Mouse (Mus musculus): ENCODE measurements around the gene Rbfox3. TPM values are rescaled to one million over a fixed set of nuclear protein-coding genes. Genes with fewer than 3 reads are reported as not detected.

The Rbfox3 gene
- total and polyA plus RNA-seq, 3 experiments: not detected

GRCm38 (mm10) chr11:118554542-118554941 is 356.9 kb downstream of the Rbfox3 start:
- in situ Hi-C loops (cut with MboI; ENCODE audit: low pct_ligation_motif_present, low pct_unique_long_range_greater_than_20kb, low sequenced_read_pairs) (no loop called here), dilution Hi-C loops (cut with MboI; ENCODE audit: extremely low pct_ligation_motif_present, extremely low pct_unique_long_range_greater_than_20kb, low sequenced_read_pairs) (no loop called here)
- Histone ChIP-seq H3K27ac (ENCODE audit: insufficient read depth, low read depth) (no peak overlapping the region), H3K27me3 (replicated peaks) (peaks cover 94% of the 10 kb centered on the region), H3K4me1 (ENCODE audit: control insufficient read depth in 1 of 2, insufficient read depth in 2 of 2) (peaks cover 5 to 10% of the 10 kb centered on the region in 2 experiments; a peak in 3 of 4 replicates), H3K9ac (ENCODE audit: insufficient read depth, low read depth) (no peak overlapping the region), H3K79me2 (replicated peaks; ENCODE audit: control insufficient read depth, extremely low read depth, insufficient read depth, poor library complexity, severe bottlenecking) (no peaks in the 10 kb centered on the region), H3K36me3 (replicated peaks in 1 of 2; ENCODE audit: control insufficient read depth in 1 of 2, insufficient read depth in 1 of 2, low read length in 1 of 2) (no peaks in the 10 kb centered on the region), H3K4me3 (replicated peaks in 1 of 3; ENCODE audit: low read depth in 2 of 3, low read length in 2 of 3, poor library complexity in 1 of 3) (no peak overlapping the region), H3K9me3 (replicated peaks; ENCODE audit: low read length) (no peaks in the 10 kb centered on the region), H3K4me2 (ENCODE audit: insufficient read depth, low read depth, poor library complexity, severe bottlenecking) (no peak overlapping the region)
- no peak for DNase-seq (ENCODE audit: extremely low read depth)
- no peak for TF ChIP-seq RCOR1 (conservative IDR thresholded peaks at IDR 0.05; ENCODE audit: low read depth, low read length)
- no peak for TF ChIP-seq CHD1 (IDR thresholded peaks at IDR 0.05; ENCODE audit: low read depth, low read length)
- no peak for TF ChIP-seq BHLHE40 (IDR thresholded peaks at IDR 0.05; ENCODE audit: low read depth, low read length)

- Histone ChIP-seq H3K4me2 (ENCODE audit: insufficient read depth, low read depth, poor library complexity, severe bottlenecking) (no peak overlapping the region), H3K4me3 (replicated peaks in 1 of 3; ENCODE audit: low read depth in 2 of 3, low read length in 2 of 3, poor library complexity in 1 of 3) (no peak overlapping the region), H3K9ac (ENCODE audit: insufficient read depth, low read depth) (no peak overlapping the region), H3K79me2 (replicated peaks; ENCODE audit: control insufficient read depth, extremely low read depth, insufficient read depth, poor library complexity, severe bottlenecking) (no peaks in the 10 kb centered on the region), H3K36me3 (replicated peaks in 1 of 2; ENCODE audit: control insufficient read depth in 1 of 2, insufficient read depth in 1 of 2, low read length in 1 of 2) (no peaks in the 10 kb centered on the region), H3K27ac (ENCODE audit: insufficient read depth, low read depth) (no peak overlapping the region), H3K9me3 (replicated peaks; ENCODE audit: low read length) (no peaks in the 10 kb centered on the region), H3K4me1 (ENCODE audit: control insufficient read depth in 1 of 2, insufficient read depth in 2 of 2) (peaks cover 5 to 10% of the 10 kb centered on the region in 2 experiments; a peak in 3 of 4 replicates), H3K27me3 (replicated peaks) (peaks cover 94% of the 10 kb centered on the region)
- TF ChIP-seq ETS1 (conservative IDR thresholded peaks at IDR 0.05; ENCODE audit: low read depth, low read length) (no peak), GABPA (IDR thresholded peaks at IDR 0.05; ENCODE audit: insufficient replicate concordance, low read depth, low read length) (no peak), IRF4 (IDR thresholded peaks at IDR 0.05; ENCODE audit: low read depth, low read length) (no peak), RCOR1 (conservative IDR thresholded peaks at IDR 0.05; ENCODE audit: low read depth, low read length) (no peak), NELFE (IDR thresholded peaks at IDR 0.05; ENCODE audit: low read depth, low read length) (no peak), MEF2A (IDR thresholded peaks at IDR 0.05; ENCODE audit: borderline replicate concordance, low read depth, low read length) (no peak), USF2 (conservative IDR thresholded peaks at IDR 0.05; ENCODE audit: low read depth, low read length) (no peak), SIN3A (IDR thresholded peaks at IDR 0.05; ENCODE audit: low read length) (no peak), USF1 (IDR thresholded peaks at IDR 0.05; ENCODE audit: low read depth, low read length) (no peak), POLR2AphosphoS2 (IDR thresholded peaks at IDR 0.05; ENCODE audit: low read depth, low read length) (no peak), ELF1 (IDR thresholded peaks at IDR 0.05; ENCODE audit: low read depth, low read length) (no peak), KAT2A (IDR thresholded peaks at IDR 0.05; ENCODE audit: insufficient replicate concordance, low read length) (no peak), TCF12 (IDR thresholded peaks at IDR 0.05; ENCODE audit: low read depth, low read length) (no peak), MXI1 (IDR thresholded peaks at IDR 0.05; ENCODE audit: low read depth, low read length) (no peak), RAD21 (IDR thresholded peaks at IDR 0.05; ENCODE audit: low read depth, low read length) (no peak), ZKSCAN1 (IDR thresholded peaks at IDR 0.05; ENCODE audit: borderline replicate concordance, low read depth, low read length) (no peak), UBTF (IDR thresholded peaks at IDR 0.05; ENCODE audit: low read depth, low read length) (no peak)
- dilution Hi-C loops (cut with MboI; ENCODE audit: extremely low pct_ligation_motif_present, extremely low pct_unique_long_range_greater_than_20kb, low sequenced_read_pairs) (no loop called here), in situ Hi-C loops (cut with MboI; ENCODE audit: low pct_ligation_motif_present, low pct_unique_long_range_greater_than_20kb, low sequenced_read_pairs) (no loop called here)
- no peak for DNase-seq (ENCODE audit: extremely low read depth)
Measured at GRCm38 (mm10) chr11:118553926-118554325, 357.5 kb downstream of the Rbfox3 start.

Measured in CH12.LX (cell line).